Mouse (Mus musculus): Measurements from ENCODE around the gene Hsd3b6. TPM values are rescaled to one million over a fixed set of nuclear protein-coding genes. Genes with fewer than 3 reads are reported as not detected.
"Not testable (repeated sequence)": the region's sequence is repeated elsewhere in the genome, so short reads cannot be mapped to it uniquely, and the experiment has no call there.

The Hsd3b6 gene
- 8.2 and 9.8 TPM in 2 replicates for polyA plus RNA-seq (2015; fragmentation: Nextera tagmentation; extraction: Ambion mirVana)

GRCm38 (mm10) chr3:98814101-98814670, at the start of gene Hsd3b6:
Gene Hsd3b6 (minus strand): TSS chr3:98814443.
- no peak within 1 kb of the TSS for H3K27ac ChIP-seq
- H3K36me3 ChIP-seq, result no peaks in the 10 kb centered on the region
- ATAC-seq, result no peak
- no peaks in the 10 kb centered on the region for H3K9me3 ChIP-seq
- H3K9ac ChIP-seq (replicated peaks), result no peak within 1 kb of the TSS
- WGBS, result 77% methylated on average over 6 of the region's 6 CpGs
- no peak within 1 kb of the TSS for H3K4me3 ChIP-seq (replicated peaks)
- H3K4me1 ChIP-seq (replicated peaks), result no peaks in the 10 kb centered on the region
- H3K27me3 ChIP-seq, result no peaks in the 10 kb centered on the region
- H3K4me2 ChIP-seq (replicated peaks), result no peak within 1 kb of the TSS

- Histone ChIP-seq H3K36me3 (no peaks in the 10 kb centered on the region), H3K27ac (no peak overlapping the region), H3K4me1 (replicated peaks) (no peaks in the 10 kb centered on the region), H3K4me2 (replicated peaks) (no peak overlapping the region), H3K27me3 (no peaks in the 10 kb centered on the region), H3K4me3 (replicated peaks) (no peak overlapping the region), H3K9me3 (no peaks in the 10 kb centered on the region), H3K9ac (replicated peaks) (no peak overlapping the region)
- WGBS, result 100% methylated on average over 1 of the region's 1 CpGs
- ATAC-seq, result no peak
Observed at GRCm38 (mm10) chr3:98862800-98863199, 48.6 kb upstream of the Hsd3b6 start.

GRCm38 (mm10) chr3:98859576-98859975, 45.3 kb upstream of the Hsd3b6 start, which contains the start of gene Hsd3b1:
Gene Hsd3b1 (minus strand): TSS chr3:98859794.
- Histone ChIP-seq H3K4me1 (replicated peaks) (no peaks in the 10 kb centered on the region), H3K27ac (no peak within 1 kb of the TSS), H3K4me2 (replicated peaks) (no peak within 1 kb of the TSS), H3K27me3 (no peaks in the 10 kb centered on the region), H3K4me3 (replicated peaks) (no peak within 1 kb of the TSS), H3K9ac (replicated peaks) (no peak within 1 kb of the TSS), H3K9me3 (no peaks in the 10 kb centered on the region), H3K36me3 (no peaks in the 10 kb centered on the region)
- ATAC-seq, result no peak
- 87% methylated on average over 3 of the region's 3 CpGs for WGBS

- Histone ChIP-seq H3K4me2 (replicated peaks) (no peak overlapping the region), H3K9ac (replicated peaks) (no peak overlapping the region), H3K36me3 (no peaks in the 10 kb centered on the region), H3K4me1 (replicated peaks) (no peaks in the 10 kb centered on the region), H3K27ac (no peak overlapping the region), H3K27me3 (no peaks in the 10 kb centered on the region), H3K4me3 (replicated peaks) (no peak overlapping the region), H3K9me3 (no peaks in the 10 kb centered on the region)
- no peak for ATAC-seq
- WGBS, result 93% methylated on average over 2 of the region's 2 CpGs
Observed at GRCm38 (mm10) chr3:98858051-98858450, 43.8 kb upstream of the Hsd3b6 start.

- ATAC-seq, result no peak
- H3K36me3 ChIP-seq, result no peaks in the 10 kb centered on the region
- H3K4me2 ChIP-seq (replicated peaks), result no peak overlapping the region
- H3K27ac ChIP-seq, result no peak overlapping the region
- no peak overlapping the region for H3K4me3 ChIP-seq (replicated peaks)
- no peak overlapping the region for H3K9ac ChIP-seq (replicated peaks)
- H3K27me3 ChIP-seq, result no peaks in the 10 kb centered on the region
- 77% methylated on average over 1 of the region's 1 CpGs for WGBS
- H3K9me3 ChIP-seq, result no peaks in the 10 kb centered on the region
- no peaks in the 10 kb centered on the region for H3K4me1 ChIP-seq (replicated peaks)
Observed at GRCm38 (mm10) chr3:98856892-98857291, 42.6 kb upstream of the Hsd3b6 start.

GRCm38 (mm10) chr3:98855160-98855559, 40.9 kb upstream of the Hsd3b6 start:
- Histone ChIP-seq H3K9me3 (no peaks in the 10 kb centered on the region), H3K27ac (no peak overlapping the region), H3K27me3 (no peaks in the 10 kb centered on the region), H3K9ac (replicated peaks) (no peak overlapping the region), H3K4me1 (replicated peaks) (no peaks in the 10 kb centered on the region), H3K4me3 (replicated peaks) (no peak overlapping the region), H3K36me3 (no peaks in the 10 kb centered on the region), H3K4me2 (replicated peaks) (no peak overlapping the region)
- 90% methylated on average over 3 of the region's 3 CpGs for WGBS
- no peak for ATAC-seq

- no peak overlapping the region for H3K4me3 ChIP-seq (replicated peaks)
- no peak overlapping the region for H3K27ac ChIP-seq
- H3K4me2 ChIP-seq (replicated peaks), result no peak overlapping the region
- no peak overlapping the region for H3K9ac ChIP-seq (replicated peaks)
- H3K4me1 ChIP-seq (replicated peaks), result no peaks in the 10 kb centered on the region
- 47% methylated on average over 1 of the region's 1 CpGs for WGBS
- H3K36me3 ChIP-seq, result no peaks in the 10 kb centered on the region
- no peak for ATAC-seq
- no peaks in the 10 kb centered on the region for H3K27me3 ChIP-seq
- no peaks in the 10 kb centered on the region for H3K9me3 ChIP-seq
Observed at GRCm38 (mm10) chr3:98853685-98854084, 39.4 kb upstream of the Hsd3b6 start.

- Histone ChIP-seq H3K4me2 (replicated peaks) (no peak overlapping the region), H3K27me3 (no peaks in the 10 kb centered on the region), H3K27ac (no peak overlapping the region), H3K4me3 (replicated peaks) (no peak overlapping the region), H3K36me3 (no peaks in the 10 kb centered on the region), H3K9me3 (no peaks in the 10 kb centered on the region), H3K9ac (replicated peaks) (no peak overlapping the region), H3K4me1 (replicated peaks) (no peaks in the 10 kb centered on the region)
- WGBS, result 93% methylated on average over 3 of the region's 3 CpGs
- no peak for ATAC-seq
Observed at GRCm38 (mm10) chr3:98853051-98853450, 38.8 kb upstream of the Hsd3b6 start.

- Histone ChIP-seq H3K27me3 (no peaks in the 10 kb centered on the region), H3K36me3 (no peaks in the 10 kb centered on the region), H3K4me2 (replicated peaks) (no peak overlapping the region), H3K4me1 (replicated peaks) (no peaks in the 10 kb centered on the region), H3K27ac (no peak overlapping the region), H3K9me3 (no peaks in the 10 kb centered on the region), H3K9ac (replicated peaks) (no peak overlapping the region), H3K4me3 (replicated peaks) (no peak overlapping the region)
- 87% methylated on average over 6 of the region's 6 CpGs for WGBS
- ATAC-seq, result no peak
Observed at GRCm38 (mm10) chr3:98852631-98853030, 38.4 kb upstream of the Hsd3b6 start.

- WGBS, result 76% methylated on average over 2 of the region's 2 CpGs
- no peaks in the 10 kb centered on the region for H3K27me3 ChIP-seq
Observed at GRCm38 (mm10) chr3:98851853-98852252, 37.6 kb upstream of the Hsd3b6 start.

GRCm38 (mm10) chr3:98850262-98850661, 36.0 kb upstream of the Hsd3b6 start:
- no peaks in the 10 kb centered on the region for H3K27me3 ChIP-seq
- H3K4me3 ChIP-seq (replicated peaks), result no peak overlapping the region
- H3K9me3 ChIP-seq, result no peaks in the 10 kb centered on the region
- no peak for ATAC-seq
- 88% methylated on average over 5 of the region's 5 CpGs for WGBS
- no peak overlapping the region for H3K27ac ChIP-seq
- H3K4me1 ChIP-seq (replicated peaks), result no peaks in the 10 kb centered on the region
- no peak overlapping the region for H3K9ac ChIP-seq (replicated peaks)
- H3K4me2 ChIP-seq (replicated peaks), result no peak overlapping the region
- no peaks in the 10 kb centered on the region for H3K36me3 ChIP-seq

More at GRCm38 (mm10) chr3:98851853-98852252, 37.6 kb upstream of the Hsd3b6 start:
- no peak overlapping the region for H3K27ac ChIP-seq
- ATAC-seq, result no peak
- H3K4me3 ChIP-seq (replicated peaks), result no peak overlapping the region
- no peaks in the 10 kb centered on the region for H3K9me3 ChIP-seq
- no peak overlapping the region for H3K9ac ChIP-seq (replicated peaks)
- no peaks in the 10 kb centered on the region for H3K4me1 ChIP-seq (replicated peaks)
- no peak overlapping the region for H3K4me2 ChIP-seq (replicated peaks)
- no peaks in the 10 kb centered on the region for H3K36me3 ChIP-seq

GRCm38 (mm10) chr3:98848898-98849297, 34.7 kb upstream of the Hsd3b6 start:
- Histone ChIP-seq H3K9me3 (no peaks in the 10 kb centered on the region), H3K4me3 (replicated peaks) (no peak overlapping the region), H3K27me3 (no peaks in the 10 kb centered on the region), H3K36me3 (no peaks in the 10 kb centered on the region), H3K4me2 (replicated peaks) (no peak overlapping the region), H3K27ac (no peak overlapping the region), H3K4me1 (replicated peaks) (no peaks in the 10 kb centered on the region), H3K9ac (replicated peaks) (no peak overlapping the region)
- WGBS, result 76% methylated on average over 1 of the region's 1 CpGs
- ATAC-seq, result no peak

- H3K9me3 ChIP-seq; H3K4me1 ChIP-seq (replicated peaks); H3K4me3 ChIP-seq (replicated peaks); H3K9ac ChIP-seq (replicated peaks); H3K27ac ChIP-seq; H3K27me3 ChIP-seq; H3K4me2 ChIP-seq (replicated peaks); H3K36me3 ChIP-seq; ATAC-seq: not testable (repeated sequence)
- WGBS, result 94% methylated on average over 6 of the region's 6 CpGs
Observed at GRCm38 (mm10) chr3:98812653-98813052, 1.6 kb downstream of the Hsd3b6 start.

Data from midbrain, embryonic 13.5 days (tissue).